Mouse (Mus musculus) G1E (cell line): ENCODE measurements around the gene Wscd1. TPM values are rescaled to one million over a fixed set of nuclear protein-coding genes. Genes with fewer than 3 reads are reported as not detected.

ENCODE experiments used
- ATAC-seq: 2 replicates; pipeline ENCODE4 v1.8.0; 2016; ENCODE audit warnings: mild to moderate bottlenecking; ENCODE audit not compliant: insufficient number of reproducible peaks, poor library complexity, low FRiP score, severe bottlenecking; ENCODE audit errors: extremely low read depth
- DNase-seq: peaks from one replicate; pipeline ENCODE4 v3.0.0; 2012; ENCODE audit warnings: low spot score
- H3K27me3 ChIP-seq: 2 replicates; pipeline ENCODE4 v1.6.1; 2012; ENCODE audit warnings: mild to moderate bottlenecking, low read length, inconsistent platforms; ENCODE audit not compliant: insufficient read depth
- H3K36me3 ChIP-seq: replicated peaks from 2 replicates; pipeline ENCODE3; 2012; ENCODE audit warnings: mild to moderate bottlenecking, inconsistent platforms
- H3K4me1 ChIP-seq: 2 replicates; pipeline ENCODE4 v1.6.1; 2012; ENCODE audit warnings: low read depth, low read length, inconsistent platforms, mixed read lengths; ENCODE audit not compliant: insufficient read depth
- H3K4me3 ChIP-seq: 2 replicates; pipeline ENCODE4 v1.5.1; 2012; ENCODE audit warnings: low read depth, mild to moderate bottlenecking, inconsistent platforms, low read length, moderate library complexity, mixed read lengths
- H3K9me3 ChIP-seq: replicated peaks from 2 replicates; pipeline ENCODE4 v1.6.1; 2012; ENCODE audit warnings: inconsistent platforms
- CTCF ChIP-seq: IDR thresholded peaks from 2 replicates; pipeline ENCODE4 v1.5.1; 2012; ENCODE audit warnings: low read depth, low read length, inconsistent platforms, mixed read lengths
- GATA1 ChIP-seq: IDR thresholded peaks from 2 replicates; pipeline ENCODE4 v1.6.1; 2012; ENCODE audit warnings: borderline replicate concordance, low read length, inconsistent platforms, mixed read lengths
- GATA2 ChIP-seq: IDR thresholded peaks from 2 replicates; pipeline ENCODE4 v1.6.1; 2012; ENCODE audit warnings: low read depth, low read length, inconsistent platforms, borderline replicate concordance
- POLR2AphosphoS5 ChIP-seq: IDR thresholded peaks from 2 replicates; pipeline ENCODE4 v1.6.1; 2012; ENCODE audit warnings: low read depth, low read length, inconsistent platforms; ENCODE audit not compliant: insufficient replicate concordance
- TAL1 ChIP-seq: conservative IDR thresholded peaks from 2 replicates; pipeline ENCODE4 v1.6.1; 2012; ENCODE audit warnings: low read depth, low read length, inconsistent platforms, mixed read lengths
- polyA plus RNA-seq: library from polyadenylated mRNA; stranded (reverse); fragments of >175 nt; gene quantifications from 2 replicates; pipeline ENCODE4 v1.2.3, GENCODE M21; 2012
- total RNA-seq, 2 experiments: library from RNA; stranded (forward) in 1 of 2; stranded (reverse) in 1 of 2; fragments of 200-1000 nt in 1 of 2; fragments of >200 nt in 1 of 2; fragmentation: Nextera tagmentation in 1 of 2; gene quantifications; 2 replicates each; pipeline ENCODE4 v1.2.3; 2014 to 2017

Gene Wscd1
- total and polyA plus RNA-seq, 3 experiments, result 0.33 TPM; not detected in 2

DNA sequence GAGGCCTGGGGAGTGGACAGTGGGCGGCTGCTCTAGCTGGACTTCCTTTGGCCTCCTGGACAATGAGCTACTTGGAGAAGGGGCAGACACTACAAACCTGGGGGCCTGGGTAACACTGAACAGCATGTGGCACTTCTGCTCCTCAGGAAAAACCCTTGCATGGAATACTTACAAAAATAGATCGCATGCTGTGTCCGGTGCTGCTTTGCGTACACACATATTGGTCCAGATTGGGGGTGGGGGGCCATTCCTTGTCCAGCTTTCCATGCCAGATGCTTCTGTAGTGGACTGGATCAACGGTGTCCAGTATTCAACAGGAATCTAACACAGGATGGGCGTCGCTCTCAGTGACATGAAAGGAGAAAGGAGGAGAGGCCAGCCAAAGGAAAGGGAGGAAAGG is 2.0 kb upstream of the Wscd1 start:
- Histone ChIP-seq H3K4me1 (no peaks in the 10 kb centered on the region), H3K36me3 (no peaks in the 10 kb centered on the region), H3K27me3 (no peaks in the 10 kb centered on the region), H3K4me3 (no peak overlapping the region), H3K9me3 (peaks cover 76% of the 10 kb centered on the region)
- ATAC-seq, result no peak
- TF ChIP-seq GATA2 (no peak), POLR2AphosphoS5 (no peak), GATA1 (no peak), CTCF (no peak), TAL1 (no peak)
- no peak for DNase-seq

- DNase-seq, result no peak
- Histone ChIP-seq H3K4me3 (peak overlapping the region; percentile 28; the same call in 1 of the 2 replicates), H3K36me3 (no peaks in the 10 kb centered on the region), H3K9me3 (peaks cover 78% of the 10 kb centered on the region), H3K4me1 (no peaks in the 10 kb centered on the region), H3K27me3 (no peaks in the 10 kb centered on the region)
- no peak for ATAC-seq
- TF ChIP-seq GATA1, result no peak
These were observed 934 bp downstream of the Wscd1 start for GRCm38 (mm10) chr11:71750534-71751173.

DNA sequence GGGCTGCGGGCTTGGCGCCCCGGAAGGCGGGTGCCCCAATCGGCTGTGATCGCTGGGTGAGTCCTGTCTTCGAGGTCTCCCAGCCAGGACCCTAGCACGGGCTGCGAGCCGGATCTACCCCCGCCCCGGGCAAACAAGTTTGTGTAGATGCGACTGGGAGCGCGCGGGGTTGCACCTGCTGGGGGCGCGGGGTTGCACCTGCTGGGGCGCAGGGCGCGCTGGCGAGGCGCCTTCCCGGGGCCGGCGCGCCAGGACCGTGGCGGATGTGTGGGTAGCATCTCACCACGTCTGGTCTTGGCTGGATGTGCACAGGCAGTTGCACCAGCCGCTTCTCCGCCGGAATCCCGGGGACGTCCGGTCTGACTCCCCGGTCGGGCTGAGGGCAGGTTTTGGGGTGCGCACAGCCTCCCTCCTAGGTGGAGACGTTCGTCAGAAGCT is 1.5 kb downstream of the Wscd1 start:
- ATAC-seq (no peak), DNase-seq (no peak)
- Histone ChIP-seq H3K9me3 (peaks cover 77% of the 10 kb centered on the region), H3K4me1 (no peaks in the 10 kb centered on the region), H3K36me3 (no peaks in the 10 kb centered on the region), H3K4me3 (no peak overlapping the region; the same call in 1 of the 2 replicates), H3K27me3 (no peaks in the 10 kb centered on the region)
- no peak for TF ChIP-seq GATA2
- TF ChIP-seq GATA1, result no peak
- no peak for TF ChIP-seq TAL1
- TF ChIP-seq CTCF, result no peak
- no peak for TF ChIP-seq POLR2AphosphoS5

- no peak overlapping the region for H3K4me3 ChIP-seq
- no peaks in the 10 kb centered on the region for H3K27me3 ChIP-seq
- ATAC-seq (no peak), DNase-seq (no peak)
- no peaks in the 10 kb centered on the region for H3K36me3 ChIP-seq
- no peaks in the 10 kb centered on the region for H3K4me1 ChIP-seq
- TF ChIP-seq TAL1 (no peak), GATA1 (no peak), GATA2 (no peak), CTCF (no peak), POLR2AphosphoS5 (no peak)
- peaks cover 79% of the 10 kb centered on the region for H3K9me3 ChIP-seq
These were observed 2.0 kb downstream of the Wscd1 start for GRCm38 (mm10) chr11:71751689-71752088.

DNA sequence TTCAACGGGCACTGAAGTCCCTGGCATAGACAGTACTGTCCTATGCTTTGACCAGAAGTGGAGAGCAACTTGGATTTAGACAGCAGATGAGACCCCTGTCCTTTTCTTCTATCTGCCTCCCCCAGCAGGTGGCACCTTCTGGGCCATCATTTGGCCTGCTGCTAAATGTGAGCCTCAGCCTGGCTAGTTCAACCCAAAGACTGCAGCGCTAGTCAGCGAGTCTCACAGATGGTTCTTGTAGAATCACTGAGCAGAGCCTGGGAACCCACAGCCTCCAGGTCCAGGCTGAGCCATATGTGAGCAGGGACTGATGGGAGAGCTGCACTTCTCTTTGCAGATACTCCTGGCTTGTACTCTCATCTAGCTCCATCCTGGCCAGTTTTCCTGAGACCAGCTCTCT is 2.9 kb downstream of the Wscd1 start:
- Histone ChIP-seq H3K9me3 (peaks cover 81% of the 10 kb centered on the region), H3K36me3 (no peaks in the 10 kb centered on the region), H3K4me3 (no peak overlapping the region), H3K27me3 (no peaks in the 10 kb centered on the region), H3K4me1 (no peaks in the 10 kb centered on the region)
- ATAC-seq (no peak), DNase-seq (no peak)
- TF ChIP-seq CTCF (no peak), POLR2AphosphoS5 (no peak), GATA2 (no peak), GATA1 (no peak), TAL1 (no peak)

- H3K36me3 ChIP-seq, result no peaks in the 10 kb centered on the region
- no peaks in the 10 kb centered on the region for H3K27me3 ChIP-seq
- TF ChIP-seq GATA2 (no peak), POLR2AphosphoS5 (no peak), CTCF (no peak), GATA1 (no peak), TAL1 (no peak)
- no peak for DNase-seq
- H3K9me3 ChIP-seq, result peaks cover 86% of the 10 kb centered on the region
- ATAC-seq, result no peak
- H3K4me1 ChIP-seq, result no peaks in the 10 kb centered on the region
- H3K4me3 ChIP-seq, result no peak overlapping the region
These were observed 5.4 kb downstream of the Wscd1 start for GRCm38 (mm10) chr11:71755115-71755514.

DNA sequence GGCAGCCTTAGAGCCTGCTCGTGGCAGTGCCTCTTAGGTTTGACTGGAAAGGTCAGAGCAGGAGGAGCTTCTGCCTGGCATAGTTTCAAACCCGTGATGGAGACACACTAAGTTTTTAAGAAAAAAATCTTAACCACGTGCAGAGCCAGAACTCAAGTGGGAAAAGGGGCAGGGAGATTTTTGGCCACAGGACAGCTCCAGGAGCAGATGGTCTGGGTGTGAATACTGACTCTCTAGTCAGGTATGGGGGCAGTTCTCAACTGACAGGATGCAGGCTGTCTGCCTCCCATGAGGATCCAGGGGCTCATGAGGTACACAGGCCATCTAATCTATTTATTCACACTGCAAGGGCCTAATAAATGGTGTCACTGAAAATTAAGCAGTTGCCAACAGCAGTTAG is 6.6 kb downstream of the Wscd1 start:
- H3K4me1 ChIP-seq, result no peaks in the 10 kb centered on the region
- no peak for TF ChIP-seq POLR2AphosphoS5
- TF ChIP-seq TAL1, result no peak
- no peak for TF ChIP-seq GATA2
- no peak for TF ChIP-seq GATA1
- TF ChIP-seq CTCF, result no peak
- H3K9me3 ChIP-seq, result peaks cover 85% of the 10 kb centered on the region
- no peak for ATAC-seq
- no peaks in the 10 kb centered on the region for H3K36me3 ChIP-seq
- no peak for DNase-seq
- no peak overlapping the region for H3K4me3 ChIP-seq
- H3K27me3 ChIP-seq, result no peaks in the 10 kb centered on the region
